14 mouse cellular contexts compared by ENCODE assay signal in the genomic region with DNA sequence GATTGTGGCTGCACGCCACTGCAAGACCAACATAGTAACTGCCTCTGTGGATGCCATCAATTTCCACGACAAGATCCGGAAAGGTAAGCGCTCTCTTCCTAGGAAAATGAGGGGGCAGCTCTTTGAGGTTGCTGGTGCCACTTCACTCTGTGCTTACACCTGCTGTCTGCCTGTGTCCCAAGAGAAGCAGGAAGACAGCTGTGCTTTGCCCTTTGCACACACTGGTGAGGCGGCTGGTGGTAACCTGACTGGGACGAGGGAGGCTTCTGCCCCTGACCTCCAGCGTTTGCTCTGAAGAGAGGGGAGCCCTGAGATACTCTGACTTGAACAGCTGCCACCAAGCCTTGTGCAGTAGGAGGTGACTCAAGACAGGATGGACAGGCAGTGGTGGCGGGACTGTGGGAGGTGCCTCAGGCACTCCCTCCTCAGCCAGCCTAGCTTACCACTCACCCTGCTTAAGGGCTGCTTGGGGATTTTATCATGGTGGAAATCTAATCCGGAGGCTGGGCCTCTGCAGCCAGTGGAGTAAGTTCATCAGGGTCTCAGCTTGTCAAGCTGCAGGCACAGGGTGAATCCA. TPM values are rescaled to one million over a fixed set of nuclear protein-coding genes. Genes with fewer than 3 reads are reported as not detected.
DNase-seq lines count a peak whose midpoint lies in the region; ATAC-seq lines count a peak whose summit lies in the region.
"Had no signal": no experiment of that assay in that cellular context is flagged by ENCODE, and none has a peak within 500 bp of the region (broad histone marks: within the 10 kb centered on the region; RNA-seq: fewer than 3 reads in every experiment).

No protein-coding gene starts in this region.

- intact Hi-C loops in heart, postnatal 36 days (cut with DNase I) = no loop called here

- H3K27ac ChIP-seq in heart, embryonic 11.5 days (ENCODE audit: low read depth, low read length) = 0 out of 2 replicates have a peak overlapping the region, but pooled peaks have one; percentile 1
- H3K27ac ChIP-seq in kidney, embryonic 14.5 days (ENCODE audit: low read depth, low read length) = peak overlapping the region; percentile 47; the same call in 1 of the 2 replicates
- H3K27ac ChIP-seq: liver, embryonic 12.5 days; midbrain, embryonic 13.5 days had no signal

- ATAC-seq in heart, embryonic 11.5 days (replicated peaks; ENCODE audit: insufficient number of reproducible peaks, low FRiP score, low TSS enrichment) = no peak
- ATAC-seq in kidney, embryonic 14.5 days (ENCODE audit: low FRiP score, low TSS enrichment) = peak; percentile 89
- no peak for ATAC-seq in erythroid progenitor cell, adult 5-6 weeks (replicated peaks; ENCODE audit: low FRiP score, poor library complexity, severe bottlenecking)
- ATAC-seq: activated CD4-positive, CD25-positive, alpha-beta regulatory T cell, adult 4 months; liver, embryonic 12.5 days; midbrain, embryonic 13.5 days had no signal

- H3K9ac ChIP-seq in heart, embryonic 11.5 days (ENCODE audit: low read depth, low read length) = 0 out of 2 replicates have a peak overlapping the region, but pooled peaks have one; percentile 18
- H3K9ac ChIP-seq in kidney, embryonic 14.5 days (ENCODE audit: low read depth, low read length) = no peak overlapping the region
- H3K9ac ChIP-seq: liver, embryonic 12.5 days; midbrain, embryonic 13.5 days had no signal

- peaks cover 3% of the 10 kb centered on the region; the same call in 1 of the 2 replicates for H3K36me3 ChIP-seq in heart, embryonic 11.5 days (ENCODE audit: control insufficient read depth, insufficient read depth, low read length)
- H3K36me3 ChIP-seq in kidney, embryonic 14.5 days (ENCODE audit: control insufficient read depth, insufficient read depth, low read length) = no peaks in the 10 kb centered on the region; the same call in 1 of the 2 replicates

- no peak overlapping the region for H3K4me3 ChIP-seq in heart, embryonic 11.5 days (ENCODE audit: low read depth, low read length)
- H3K4me3 ChIP-seq in kidney, embryonic 14.5 days (ENCODE audit: low read length) = no peak overlapping the region
- H3K4me3 ChIP-seq: liver, embryonic 12.5 days; midbrain, embryonic 13.5 days had no signal

- no peaks in the 10 kb centered on the region for H3K27me3 ChIP-seq in heart, embryonic 11.5 days (ENCODE audit: control insufficient read depth, insufficient read depth, low read length)
- H3K27me3 ChIP-seq in kidney, embryonic 14.5 days (ENCODE audit: control insufficient read depth, insufficient read depth, low read length) = no peaks in the 10 kb centered on the region
- H3K27me3 ChIP-seq: CH12.LX; liver, embryonic 12.5 days; midbrain, embryonic 13.5 days had no signal

- H3K4me2 ChIP-seq in heart, embryonic 11.5 days = no peak overlapping the region
- no peak overlapping the region for H3K4me2 ChIP-seq in kidney, embryonic 14.5 days (replicated peaks; ENCODE audit: low read depth, low read length)
- H3K4me2 ChIP-seq: liver, embryonic 12.5 days; midbrain, embryonic 13.5 days had no signal

- WGBS in heart, embryonic 11.5 days (ENCODE audit: insufficient replicate concordance) = 61% methylated on average over 9 of the region's 9 CpGs
- 28% methylated on average over 9 of the region's 9 CpGs for WGBS in kidney, embryonic 14.5 days

- H3K9me3 ChIP-seq in heart, embryonic 11.5 days (replicated peaks; ENCODE audit: control insufficient read depth, low read length) = no peaks in the 10 kb centered on the region
- no peaks in the 10 kb centered on the region for H3K9me3 ChIP-seq in kidney, embryonic 14.5 days (ENCODE audit: control insufficient read depth, low read length)
- H3K9me3 ChIP-seq: liver, embryonic 12.5 days; midbrain, embryonic 13.5 days had no signal

- no peak for DNase-seq in heart, postnatal 36 days
- DNase-seq in kidney, adult 18-20 months = no peak
- peak; percentile 41 for DNase-seq in 416B (ENCODE audit: low read depth)
- peak; percentile 56 to 69 for DNase-seq in adrenal gland, postnatal 36 days
- DNase-seq: right cerebral cortex, postnatal 25 days had no signal

- peaks cover 41% of the 10 kb centered on the region for H3K4me1 ChIP-seq in heart, embryonic 11.5 days (ENCODE audit: control insufficient read depth, insufficient read depth, low read length)
- peaks cover 7% of the 10 kb centered on the region; the same call in 1 of the 2 replicates for H3K4me1 ChIP-seq in kidney, embryonic 14.5 days (ENCODE audit: control insufficient read depth, insufficient read depth, low read length)

RNA-seq across cellular contexts. Expression of gene Gpr153, which starts 20.8 kb away (rescaled TPM):
- 7.8 and 9.0 TPM in 2 replicates for polyA plus RNA-seq in heart, embryonic 11.5 days (2014; fragmentation: Nextera tagmentation; extraction: Ambion mirVana)
- total RNA-seq in heart, postnatal 36 days (2021) = 10 to 100 TPM; 10.7 to 14.0 TPM
- 7.5 and 9.1 TPM in 2 replicates for polyA plus RNA-seq in kidney, embryonic 14.5 days (2014; fragmentation: Nextera tagmentation; extraction: Ambion mirVana)
- total RNA-seq in adrenal gland, postnatal 36 days (2021) = 1 to 10 TPM; 4.7 to 7.2 TPM
- total RNA-seq in erythroid progenitor cell, adult 5-6 weeks (2015; ENCODE audit: low replicate concordance) = not detected in 2 replicates
- total RNA-seq in erythroid progenitor cell, adult 5-6 weeks (2017; ENCODE audit: low replicate concordance) = not detected in 2 replicates
- polyA plus RNA-seq: activated CD4-positive, CD25-positive, alpha-beta regulatory T cell, adult 4 months had no signal

RNA-seq across cellular contexts. Expression of gene Hes3, which starts 38.2 kb away (rescaled TPM):
- not detected in 2 replicates for polyA plus RNA-seq in heart, embryonic 11.5 days (2014; fragmentation: Nextera tagmentation; extraction: Ambion mirVana)
- not detected for total RNA-seq in heart, postnatal 36 days (2021)
- not detected in 2 replicates for polyA plus RNA-seq in kidney, embryonic 14.5 days (2014; fragmentation: Nextera tagmentation; extraction: Ambion mirVana)
- not detected for total RNA-seq in adrenal gland, postnatal 36 days (2021)
- not detected in 2 replicates for total RNA-seq in erythroid progenitor cell, adult 5-6 weeks (2015; ENCODE audit: low replicate concordance)
- not detected in 2 replicates for total RNA-seq in erythroid progenitor cell, adult 5-6 weeks (2017; ENCODE audit: low replicate concordance)
- polyA plus RNA-seq: activated CD4-positive, CD25-positive, alpha-beta regulatory T cell, adult 4 months; gonadal fat pad, adult 2 months; intestine, embryonic 14.5 days; liver, embryonic 12.5 days had no signal

RNA-seq across cellular contexts. Expression of gene Icmt, which starts 43.8 kb away (rescaled TPM):
- polyA plus RNA-seq in heart, embryonic 11.5 days (2014; fragmentation: Nextera tagmentation; extraction: Ambion mirVana) = 15.9 and 22.6 TPM in 2 replicates
- 10 to 100 TPM; 25.4 to 25.8 TPM for total RNA-seq in heart, postnatal 36 days (2021)
- polyA plus RNA-seq in kidney, embryonic 14.5 days (2014; fragmentation: Nextera tagmentation; extraction: Ambion mirVana) = 14.7 and 28.1 TPM in 2 replicates
- 10 to 100 TPM; 49.0 to 50.2 TPM for total RNA-seq in adrenal gland, postnatal 36 days (2021)
- total RNA-seq in erythroid progenitor cell, adult 5-6 weeks (2015; ENCODE audit: low replicate concordance) = 8.0 and 24.5 TPM in 2 replicates
- 14.2 TPM in 2 replicates for total RNA-seq in erythroid progenitor cell, adult 5-6 weeks (2017; ENCODE audit: low replicate concordance)

Comparison
In these comparisons a context has a peak if more than half of its experiments do, and no peak if none do; other contexts are left out.
1. DNase-seq: peak in 416B (single experiment) and adrenal gland, postnatal 36 days (2 of 2); none in heart, postnatal 36 days (0 of 2) and kidney, adult 18-20 months (single experiment).
2. RNA of gene Gpr153, which starts 20.8 kb away (total RNA-seq): 10.7 to 14.0 TPM in heart, postnatal 36 days and 4.7 to 7.2 TPM in adrenal gland, postnatal 36 days; not detected in erythroid progenitor cell, adult 5-6 weeks; every median in the first group is over 4 times any median in the second.